Mouse (Mus musculus) kidney, adult 9 months (tissue): ENCODE results near the gene Fam214a.

Source experiments
- DNase-seq: peaks from one replicate; pipeline ENCODE4 v3.0.0; 2022

Fam214a gene

DNA sequence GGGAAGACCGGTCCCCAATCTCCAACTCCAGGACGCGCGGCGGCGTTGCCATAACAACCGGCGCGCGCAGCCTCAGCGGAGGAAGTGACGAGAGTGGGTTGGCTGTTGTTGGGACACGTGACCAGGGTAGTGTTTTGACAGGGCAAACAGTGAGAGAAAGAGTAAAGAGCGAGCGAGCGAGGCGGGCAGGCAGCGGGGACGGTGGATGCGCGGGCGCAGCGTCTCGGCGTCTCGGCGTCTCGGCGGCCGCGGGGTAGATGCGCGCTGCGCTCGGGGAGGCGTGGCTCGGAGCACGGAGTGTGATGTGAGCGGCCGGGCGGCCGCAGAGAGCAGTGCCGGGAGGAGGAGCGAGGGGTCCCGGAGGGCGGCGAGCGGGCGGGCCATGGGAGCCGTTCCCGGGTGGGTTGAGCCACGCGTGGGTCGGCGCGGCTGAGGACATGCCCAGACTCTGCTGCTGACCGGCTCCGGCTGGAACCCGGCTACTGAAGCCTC is at the start of gene Fam214a:
Gene Fam214a (plus strand): TSS at position 129 of the 492 bp plus-strand sequence.
- peak; percentile 97 for DNase-seq

DNA sequence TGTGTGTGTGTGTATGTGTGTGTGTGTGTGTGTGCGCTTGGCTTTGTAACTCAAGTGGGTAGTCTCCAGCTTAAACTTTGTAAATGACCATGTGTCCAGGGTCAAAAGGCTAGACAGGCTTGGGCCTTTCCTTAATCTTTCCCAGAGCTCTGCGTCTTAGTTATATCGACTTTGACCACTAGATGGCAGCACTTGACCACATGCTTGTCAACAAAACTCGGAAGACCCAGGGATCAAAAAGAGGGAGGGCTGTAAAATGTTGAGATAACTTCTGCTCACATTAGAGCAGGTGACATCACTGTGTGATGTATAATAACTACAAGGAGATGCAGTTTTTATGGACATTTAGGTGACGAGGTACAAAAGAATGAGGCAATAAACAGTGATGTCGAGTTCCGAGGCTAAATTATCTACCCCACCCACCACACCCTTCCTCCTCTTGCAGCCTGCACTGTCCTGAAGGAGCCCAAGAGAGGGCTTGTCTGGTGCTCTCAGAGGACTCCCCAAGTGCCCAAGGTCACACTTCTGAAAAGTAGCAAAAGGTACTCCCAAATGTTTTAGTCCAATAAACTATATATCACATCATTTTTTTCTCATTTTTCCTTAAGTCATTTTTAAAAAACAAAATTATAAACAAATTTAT is 47.7 kb upstream of the Fam214a start:
- peak; percentile 88 for DNase-seq

GRCm38 (mm10) chr9:74906951-74907350 is 45.7 kb upstream of the Fam214a start:
- no peak for DNase-seq

- no peak for DNase-seq
Measured at GRCm38 (mm10) chr9:74909245-74909644, 43.4 kb upstream of the Fam214a start.

GRCm38 (mm10) chr9:74910226-74910759 is 42.4 kb upstream of the Fam214a start:
- DNase-seq = no peak

DNA sequence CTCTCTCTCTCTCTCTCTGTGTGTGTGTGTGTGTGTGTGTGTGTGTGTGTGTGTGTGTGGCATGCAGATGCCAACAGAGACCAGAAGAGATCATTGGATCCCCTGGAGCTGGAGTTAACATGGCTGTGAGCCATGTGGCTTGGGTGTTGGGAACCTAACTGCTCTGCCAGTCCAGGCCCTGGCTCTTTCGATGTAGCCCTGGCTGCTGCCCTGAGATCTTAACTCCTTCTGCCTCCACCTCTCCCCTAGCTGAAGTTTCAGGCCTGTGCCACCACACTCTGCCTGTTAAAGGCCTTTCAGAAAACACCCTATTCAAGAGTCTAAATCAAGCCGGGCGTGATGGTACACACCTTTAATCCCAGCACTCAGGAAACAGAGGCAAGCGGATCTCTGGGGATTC is 41.3 kb upstream of the Fam214a start:
- DNase-seq = no peak

GRCm38 (mm10) chr9:74911919-74912318 is 40.8 kb upstream of the Fam214a start:
- DNase-seq = no peak

GRCm38 (mm10) chr9:74912619-74913376 is 39.9 kb upstream of the Fam214a start:
- DNase-seq = no peak

GRCm38 (mm10) chr9:74915611-74916010 is 37.1 kb upstream of the Fam214a start:
- DNase-seq = peak; percentile 73

DNA sequence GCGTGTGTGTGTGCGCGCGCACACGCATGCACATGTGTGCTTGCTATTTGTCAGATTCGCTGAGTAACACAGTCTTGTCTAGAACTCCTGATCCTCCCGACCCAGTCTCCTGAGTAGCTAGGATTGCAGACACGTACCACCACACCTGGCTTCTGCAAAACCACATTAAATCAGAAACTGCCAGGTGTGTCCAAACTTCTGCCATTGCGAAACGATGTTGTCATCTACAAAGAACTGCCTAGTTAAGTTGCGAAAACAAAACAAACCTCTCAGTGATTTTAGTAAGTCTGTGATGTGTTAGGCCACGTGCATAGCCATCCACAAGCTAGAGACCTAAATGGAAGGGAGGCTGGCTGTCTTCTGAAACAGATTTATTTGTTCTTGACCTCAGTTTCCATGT is 32.2 kb upstream of the Fam214a start:
- DNase-seq = no peak

DNA sequence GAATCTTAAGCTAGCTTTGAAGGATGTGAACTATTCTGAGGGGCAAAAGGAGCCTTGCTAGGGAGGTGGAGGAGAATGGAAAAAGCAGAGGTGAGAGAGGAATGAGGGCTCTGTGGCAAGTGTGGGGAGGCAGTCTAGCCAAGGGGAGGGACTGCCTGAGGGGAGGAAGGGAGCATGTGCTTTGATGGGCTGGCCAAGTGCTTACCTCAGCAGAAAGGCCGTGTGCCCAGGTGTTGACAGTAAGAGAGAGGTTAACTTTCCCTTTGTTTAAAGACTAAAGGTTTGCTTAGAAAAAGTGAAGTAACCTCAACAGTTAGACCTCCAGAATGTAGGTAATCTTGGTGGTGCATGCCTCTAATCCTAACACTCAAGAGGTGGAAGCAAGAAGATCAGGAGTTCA is 31.3 kb upstream of the Fam214a start:
- DNase-seq = peak; percentile 73

DNA sequence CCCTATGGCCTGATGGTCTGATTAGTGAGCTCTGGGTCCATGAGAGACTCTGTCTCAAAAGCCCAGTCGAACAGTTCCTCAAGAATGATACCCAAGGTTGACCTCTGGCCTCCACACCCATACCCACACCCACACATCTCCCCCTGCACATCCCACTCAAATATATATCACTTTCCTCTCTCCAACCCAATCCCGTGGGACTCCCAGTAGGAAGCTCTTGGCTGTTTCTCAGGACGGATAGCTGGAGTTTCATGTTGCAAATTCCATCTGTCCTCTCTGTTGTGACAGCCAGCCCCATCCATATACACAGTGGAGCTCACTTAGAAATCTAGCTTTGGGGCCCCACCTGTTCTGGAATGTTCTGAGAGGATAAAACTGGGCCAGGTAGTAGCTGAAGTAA is 29.8 kb upstream of the Fam214a start:
- DNase-seq = no peak

- DNase-seq = peak; percentile 87
Measured at GRCm38 (mm10) chr9:74923291-74923977, 29.2 kb upstream of the Fam214a start.

GRCm38 (mm10) chr9:74925220-74925769 is 27.4 kb upstream of the Fam214a start:
- DNase-seq = no peak

GRCm38 (mm10) chr9:74929981-74930423 is 22.7 kb upstream of the Fam214a start:
- peak; percentile 88 for DNase-seq

- no peak for DNase-seq
Measured at GRCm38 (mm10) chr9:74930653-74931052, 22.0 kb upstream of the Fam214a start.

DNA sequence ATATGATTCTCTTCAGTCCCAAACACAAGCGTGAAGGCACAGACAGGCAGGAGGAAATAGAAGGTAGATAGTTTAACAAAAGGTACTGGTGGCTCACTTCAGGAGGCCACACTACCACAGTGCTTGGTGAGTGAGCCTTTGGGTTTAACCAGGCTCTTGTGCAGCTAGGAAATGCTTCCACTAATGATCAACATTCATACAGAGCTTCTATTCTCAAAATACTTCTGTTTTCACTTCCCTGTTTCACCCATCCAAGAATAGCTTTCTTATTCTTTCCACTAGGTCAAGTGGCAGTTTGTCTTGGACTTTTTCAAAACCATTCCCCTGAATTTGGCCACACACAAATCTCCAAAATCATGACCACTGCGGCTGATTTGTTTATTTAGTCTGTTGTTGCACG is 17.4 kb upstream of the Fam214a start:
- no peak for DNase-seq

GRCm38 (mm10) chr9:74937761-74938160 is 14.9 kb upstream of the Fam214a start:
- no peak for DNase-seq

DNA sequence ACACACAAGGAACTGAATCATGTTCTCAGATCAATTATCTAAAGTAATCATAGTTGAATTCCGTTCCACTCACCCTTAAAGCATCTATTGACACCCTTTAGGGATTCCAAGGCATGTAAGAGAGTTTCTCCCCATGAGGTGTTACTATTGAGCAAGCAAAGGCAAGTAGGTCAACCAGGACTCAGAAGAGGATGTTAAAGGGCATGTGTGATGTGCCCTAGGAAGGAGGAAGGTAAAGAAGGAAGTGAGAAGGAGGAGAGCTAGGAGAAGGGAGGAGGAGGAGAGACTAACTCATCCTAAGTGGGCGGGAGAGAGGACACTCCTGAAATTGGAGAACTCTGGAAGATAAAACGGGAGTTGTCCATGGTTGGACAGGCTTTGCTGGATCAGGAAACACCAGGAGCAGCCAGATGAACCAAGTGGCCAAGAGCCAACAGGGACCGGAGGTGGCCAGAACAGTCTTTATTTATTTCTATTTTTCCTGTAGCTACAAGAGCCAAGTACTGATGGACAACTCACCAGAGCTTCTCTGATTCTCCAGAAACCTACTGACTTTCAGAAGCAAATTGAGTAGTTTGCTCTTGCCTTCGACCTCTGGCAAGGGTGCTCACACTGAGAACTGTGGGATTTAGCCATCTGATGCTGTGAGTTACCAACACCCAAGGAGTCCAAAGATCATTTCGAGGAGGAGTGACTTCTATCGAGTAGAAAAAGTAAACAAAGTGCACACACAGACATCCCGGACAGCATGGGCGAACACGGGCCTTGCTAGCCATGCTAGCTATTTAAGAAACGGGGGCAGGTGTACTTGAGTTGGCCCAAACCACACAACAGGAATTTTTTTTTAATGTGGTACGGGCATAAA is 13.8 kb upstream of the Fam214a start:
- peak; percentile 88 for DNase-seq

GRCm38 (mm10) chr9:74946713-74947402 is 5.8 kb upstream of the Fam214a start:
- DNase-seq = no peak

DNA sequence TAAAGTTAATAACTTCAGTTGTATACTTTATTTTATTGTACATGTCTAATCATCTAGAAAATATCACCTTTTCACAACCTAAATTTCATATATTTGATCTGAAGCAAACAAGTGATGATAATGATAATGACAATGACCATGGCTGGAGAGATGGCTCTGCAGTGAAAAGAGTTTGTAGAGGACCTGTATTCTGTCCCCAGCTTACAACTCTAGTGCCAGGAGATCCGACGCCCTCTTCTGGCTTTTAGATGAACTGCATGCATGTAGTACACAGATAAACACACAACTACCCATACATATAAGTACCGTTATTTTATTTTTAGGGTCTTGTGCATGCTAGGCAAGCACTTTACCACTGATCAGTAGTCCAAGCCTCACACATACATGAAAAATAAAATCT is 1.2 kb upstream of the Fam214a start:
- no peak for DNase-seq
